Mouse (Mus musculus) telencephalon, adult 2 months (tissue): ENCODE results near the gene Spats1.

Experiments
- DNase-seq: peaks from one replicate; pipeline ENCODE4 v3.0.0-alpha.2; 2011; ENCODE audit warnings: low read depth, low spot score

Spats1 gene

DNA sequence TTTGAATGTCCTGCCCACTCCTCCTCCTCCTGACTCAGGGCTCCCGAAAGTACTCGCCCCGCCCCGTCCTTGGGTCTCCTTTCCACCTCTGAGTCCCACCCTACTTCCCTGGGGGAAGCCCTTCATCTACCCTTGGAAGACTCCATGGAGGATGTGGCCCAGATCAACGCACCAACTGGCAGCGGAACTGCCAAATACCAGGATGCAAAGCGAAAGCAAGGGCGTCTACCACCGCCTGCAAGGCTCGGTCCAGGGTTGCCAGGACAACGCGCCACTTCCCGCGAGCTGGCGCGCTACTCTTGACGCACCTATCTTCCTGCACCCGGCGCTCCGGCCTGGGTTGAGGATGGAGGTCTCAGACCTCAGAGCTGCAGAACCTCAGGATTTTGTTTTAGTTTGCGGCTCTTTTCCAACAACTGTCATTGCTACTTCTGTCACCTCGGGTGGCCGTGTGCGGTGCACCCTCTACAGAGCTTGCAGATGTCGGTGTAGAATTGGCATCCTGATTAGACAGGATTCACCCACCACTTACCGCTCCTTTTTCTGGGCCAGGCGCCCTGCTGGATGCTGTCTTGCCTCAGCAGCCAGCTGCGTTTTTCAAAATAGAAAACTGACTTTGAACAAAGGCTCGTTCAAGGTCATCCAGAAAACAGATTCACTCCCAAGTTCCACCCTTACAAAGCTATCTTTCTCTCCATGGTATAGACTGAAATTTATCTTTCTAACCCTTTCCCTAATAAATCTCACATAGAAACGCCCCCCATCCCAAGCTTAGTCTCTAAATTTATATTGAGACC, at the start of gene Spats1:
Gene Spats1 (minus strand): TSS at position 747 of the 797 bp plus-strand sequence.
- DNase-seq = peak; percentile 87

DNA sequence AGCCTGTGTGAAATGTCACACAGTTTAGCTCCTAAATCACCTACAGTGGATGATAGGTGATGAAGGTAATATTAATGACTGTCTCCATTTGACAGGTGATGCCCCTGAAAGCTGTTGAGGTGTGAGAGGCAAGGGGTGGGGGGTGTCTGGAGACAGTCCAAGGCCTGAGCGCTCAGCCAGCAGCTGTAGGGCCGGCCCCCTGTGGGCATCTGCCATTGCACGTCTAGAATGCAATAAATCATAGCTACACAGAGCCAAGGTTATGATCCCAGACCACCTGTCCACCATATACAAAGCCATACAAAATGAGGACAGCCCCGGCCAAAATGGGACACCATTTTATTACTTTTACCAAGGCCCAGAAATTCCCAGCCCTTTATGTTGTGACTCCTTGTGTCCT, 49.7 kb upstream of the Spats1 start:
- DNase-seq = no peak

DNA sequence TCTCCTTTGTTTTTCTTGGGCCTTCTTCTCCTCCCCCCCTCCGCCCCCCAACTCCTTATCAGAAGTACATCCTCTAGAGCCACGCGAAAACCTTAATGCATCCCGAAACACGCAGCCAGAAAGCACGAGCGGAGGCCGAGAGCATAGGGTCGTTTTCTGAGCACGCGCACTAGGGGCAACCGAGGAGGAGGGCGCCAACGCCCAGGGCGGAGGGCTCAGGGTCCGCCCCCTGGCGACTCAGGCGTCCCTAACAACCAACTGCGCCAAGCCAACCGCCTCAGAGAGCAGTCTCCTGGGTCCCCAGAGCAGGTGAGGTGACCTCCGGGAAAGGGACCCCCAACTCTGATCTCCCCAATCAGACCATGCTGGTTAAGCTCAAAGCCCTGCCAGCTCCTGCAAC, 48.0 kb upstream of the Spats1 start, which contains the start of gene Tcte1:
Gene Tcte1 (plus strand): TSS at position 172 of the 400 bp plus-strand sequence.
- no peak for DNase-seq

DNA sequence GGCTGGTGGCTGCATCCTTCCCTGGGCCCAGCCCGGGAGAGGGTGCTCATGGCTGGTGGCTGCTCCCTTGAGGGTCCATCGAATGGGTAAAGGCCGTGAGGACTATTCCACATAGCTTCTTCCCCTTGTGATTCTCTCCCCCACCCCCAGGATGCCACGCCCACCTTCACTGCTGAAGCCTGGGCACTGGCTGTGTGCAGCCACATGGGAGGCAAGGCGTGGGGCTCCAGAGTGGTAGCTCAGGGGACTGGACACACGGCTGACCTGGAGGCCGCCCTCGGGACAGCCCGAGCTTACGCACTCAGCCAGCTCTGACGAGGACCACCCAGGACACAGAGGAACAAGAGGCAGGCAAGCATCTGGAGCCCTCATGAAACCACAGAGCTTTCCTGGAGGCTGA, 44.9 kb upstream of the Spats1 start:
- no peak for DNase-seq

DNA sequence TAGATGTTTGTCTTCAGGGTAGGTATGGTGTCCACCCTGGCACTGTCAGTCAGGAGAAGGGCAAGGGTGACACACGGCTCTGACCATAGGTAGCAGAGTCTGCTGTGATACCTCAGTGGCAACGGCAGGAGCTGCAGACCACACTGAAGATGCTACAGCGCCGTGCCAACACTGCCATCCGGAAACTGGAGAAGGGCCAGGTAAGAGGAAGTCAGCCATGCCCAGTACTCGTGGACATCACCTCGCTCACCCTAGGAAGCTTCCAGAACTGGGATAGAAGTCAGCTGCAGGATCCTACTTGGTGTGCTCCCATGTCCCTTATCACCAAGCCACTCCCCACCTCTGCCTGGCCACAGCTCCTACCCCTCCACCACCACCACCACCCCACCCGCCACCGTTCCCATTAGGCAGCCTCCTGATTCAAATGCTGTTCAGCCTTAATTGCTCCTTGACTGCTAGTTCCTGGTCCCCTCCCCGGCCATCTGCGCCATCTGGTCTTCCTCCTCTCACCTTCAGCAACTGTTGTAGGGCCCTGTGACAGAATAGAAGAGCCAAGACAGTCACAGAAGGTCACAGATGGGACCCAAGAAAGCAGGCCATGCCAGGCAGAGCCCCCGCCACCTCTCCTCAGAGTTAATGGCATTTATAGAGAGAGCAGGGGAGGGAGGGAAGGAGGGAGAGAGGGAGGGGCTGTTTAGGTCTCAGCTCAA, 43.7 kb upstream of the Spats1 start:
- DNase-seq = no peak

DNA sequence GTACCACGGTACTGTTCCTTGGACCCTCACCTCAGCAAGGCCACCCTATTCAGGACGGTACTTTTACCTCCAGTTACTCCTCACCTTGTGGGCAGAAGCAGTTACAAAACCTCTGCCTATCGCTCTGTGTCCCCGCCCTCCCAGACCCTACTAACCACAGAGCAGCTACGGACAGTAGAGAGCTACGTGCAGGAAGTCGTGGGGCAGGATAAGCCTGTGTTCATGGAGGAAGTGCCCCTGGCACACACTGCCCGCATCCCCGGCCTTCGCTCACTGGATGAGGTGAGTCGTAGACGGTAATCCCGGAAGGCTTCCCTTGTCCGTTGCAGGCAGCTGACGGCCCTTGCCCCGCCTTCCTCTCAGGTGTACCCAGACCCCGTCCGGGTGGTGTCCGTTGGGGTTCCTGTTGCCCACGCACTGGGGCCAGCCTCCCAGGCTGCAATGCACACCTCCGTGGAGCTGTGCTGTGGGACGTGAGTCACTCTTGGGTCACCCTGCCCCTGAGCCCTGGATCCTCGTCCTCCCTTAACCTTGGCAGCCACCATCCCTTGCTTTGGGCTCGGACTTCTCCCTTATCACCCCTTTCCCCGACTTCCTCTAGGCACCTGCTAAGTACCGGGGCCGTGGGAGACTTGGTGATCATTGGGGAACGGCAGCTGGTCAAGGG, 42.5 kb upstream of the Spats1 start:
- DNase-seq = no peak

DNA sequence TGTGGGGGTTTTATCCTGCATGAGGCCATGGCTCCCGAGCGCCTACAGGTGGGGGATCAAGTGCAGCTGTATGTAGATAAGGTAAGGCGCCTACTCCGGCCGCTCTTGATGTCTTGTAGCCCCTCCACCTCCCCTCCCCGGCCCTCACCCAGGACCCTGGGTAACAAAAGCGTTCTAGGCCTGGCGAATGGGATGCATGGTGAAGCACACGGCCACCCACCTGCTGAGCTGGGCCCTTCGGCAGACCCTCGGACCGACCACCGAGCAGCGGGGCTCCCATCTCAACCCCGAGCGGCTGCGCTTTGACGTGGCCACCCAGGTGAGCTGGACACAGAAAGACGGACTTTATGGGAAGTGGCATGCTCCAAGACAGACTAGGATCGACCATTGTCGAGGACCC, 41.9 kb upstream of the Spats1 start:
- no peak for DNase-seq

DNA sequence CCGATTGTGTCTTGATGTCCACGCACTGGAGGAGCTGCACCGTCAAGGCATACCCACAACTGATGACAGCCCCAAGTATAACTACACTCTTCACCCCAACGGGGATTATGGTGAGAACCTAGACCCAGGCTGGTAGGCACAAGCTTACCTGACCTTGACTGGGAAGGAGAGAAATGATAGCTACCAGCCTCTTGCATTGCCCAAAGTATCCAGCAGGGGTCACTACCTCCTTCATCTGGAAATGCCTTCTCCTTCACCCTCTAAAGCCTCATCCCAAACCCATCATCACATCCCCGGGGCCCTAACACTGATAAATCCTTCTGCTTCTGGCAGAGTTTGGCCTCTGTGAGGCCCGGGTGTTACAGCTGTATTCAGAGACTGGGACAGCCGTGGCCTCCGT, 41.3 kb upstream of the Spats1 start:
- no peak for DNase-seq

DNA sequence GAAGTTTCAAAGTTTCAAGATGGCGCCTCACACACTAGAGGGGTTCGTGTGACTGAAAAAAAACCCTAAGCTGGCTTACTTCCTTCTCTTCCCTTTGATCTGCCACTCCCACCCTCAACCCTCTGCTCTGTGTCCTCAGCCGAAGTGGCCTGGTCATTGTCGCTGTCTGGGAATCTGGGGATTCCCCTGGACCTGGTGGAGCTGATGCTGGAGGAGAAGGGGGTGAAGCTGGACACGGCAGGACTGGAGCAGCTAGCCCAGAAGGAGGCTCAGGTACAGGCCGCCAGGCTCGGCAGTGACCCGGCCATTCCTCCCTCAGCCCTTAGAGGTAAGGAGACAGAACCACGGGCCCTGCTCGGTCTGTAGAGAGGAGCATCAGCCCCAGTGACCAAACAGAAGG, 40.6 kb upstream of the Spats1 start:
- no peak for DNase-seq

DNA sequence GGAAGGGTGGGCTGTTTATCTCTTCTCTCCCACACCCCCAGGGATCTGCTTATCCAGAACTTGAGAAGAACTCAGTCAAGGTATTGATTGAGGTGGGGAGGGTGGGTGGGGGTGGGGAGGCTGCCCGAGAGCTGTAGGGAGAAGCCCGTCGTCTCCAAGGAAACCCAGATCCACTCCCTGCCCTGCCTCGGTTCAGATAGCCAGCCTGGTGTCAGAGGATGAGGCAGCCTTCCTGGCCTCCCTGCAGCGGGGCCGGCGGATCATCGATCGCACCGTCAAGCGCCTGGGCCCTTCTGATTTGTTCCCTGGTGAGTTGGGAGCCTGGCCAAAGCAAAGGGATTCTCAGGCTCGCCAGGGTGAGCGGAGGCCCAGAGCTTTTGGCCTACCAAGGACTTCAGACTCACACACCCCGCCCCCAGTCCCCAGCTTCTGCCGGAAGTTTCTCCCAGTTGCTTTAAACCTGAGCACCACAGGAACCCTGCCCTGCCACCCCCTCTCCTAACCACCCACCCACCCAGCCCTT, 40.0 kb upstream of the Spats1 start:
- DNase-seq = no peak

DNA sequence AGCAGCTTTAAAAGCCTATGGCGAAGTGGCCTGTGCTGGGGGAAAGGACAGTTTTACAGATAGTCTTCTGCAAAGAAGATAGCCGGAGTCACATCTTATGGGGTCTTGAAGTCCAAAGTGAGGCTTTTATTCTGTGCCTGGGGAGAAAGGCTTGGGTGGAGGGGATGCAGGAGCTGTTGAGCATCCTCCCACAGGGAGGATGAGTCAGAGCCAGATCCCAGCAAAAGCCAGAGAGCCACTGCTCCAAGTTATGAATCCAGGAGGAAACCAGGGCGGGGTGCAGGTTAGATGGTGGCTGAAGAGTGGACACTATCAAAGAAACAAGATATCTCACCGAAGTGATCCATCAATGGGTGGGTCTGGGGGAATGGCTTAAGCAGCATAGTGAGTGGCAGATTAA, 36.5 kb upstream of the Spats1 start:
- no peak for DNase-seq

DNA sequence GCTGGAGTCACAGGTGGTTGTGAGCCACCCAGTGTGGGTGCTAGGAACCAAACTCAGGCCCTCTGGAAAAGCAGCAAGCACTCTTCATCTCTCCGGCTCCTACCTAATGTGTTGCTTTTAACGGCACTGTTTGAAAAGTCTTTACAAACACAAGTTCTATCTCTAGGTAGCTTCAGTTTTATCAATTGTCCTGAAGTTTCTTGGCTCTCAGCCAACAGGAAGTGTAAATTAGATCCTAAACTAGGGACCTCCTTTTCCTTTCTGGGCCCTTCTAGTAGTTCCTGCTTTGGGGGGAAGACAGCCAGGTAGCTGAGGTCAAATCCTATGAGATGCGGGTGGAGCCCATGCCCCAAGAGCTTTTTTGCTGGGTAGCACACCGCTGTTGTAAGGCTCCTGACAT, 35.7 kb upstream of the Spats1 start:
- DNase-seq = no peak

DNA sequence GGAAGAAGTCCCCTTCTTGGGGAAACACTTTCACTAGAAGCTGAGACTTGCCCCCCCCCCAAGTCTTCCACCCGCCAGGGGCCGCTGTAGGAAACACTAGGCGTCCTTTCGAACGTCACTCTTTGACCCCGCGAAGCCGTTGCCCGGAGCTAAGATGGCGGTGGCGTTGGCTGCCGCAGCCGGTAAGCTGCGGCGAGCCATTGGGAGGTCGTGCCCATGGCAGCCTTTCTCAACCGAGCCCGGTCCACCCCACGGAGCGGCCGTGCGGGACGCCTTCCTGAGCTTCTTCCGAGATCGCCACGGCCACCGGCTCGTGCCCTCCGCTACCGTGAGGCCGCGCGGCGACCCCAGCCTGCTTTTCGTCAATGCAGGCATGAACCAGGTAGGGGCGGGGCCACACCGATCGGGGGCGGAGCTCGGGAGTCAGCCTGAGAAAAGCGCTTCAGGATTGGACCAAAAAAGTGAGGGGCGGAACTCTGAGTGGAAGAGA, 31.5 kb upstream of the Spats1 start, which contains the start of gene Aars2:
Gene Aars2 (plus strand): TSS at position 142 of the 490 bp plus-strand sequence.
- peak; percentile 89 for DNase-seq

DNA sequence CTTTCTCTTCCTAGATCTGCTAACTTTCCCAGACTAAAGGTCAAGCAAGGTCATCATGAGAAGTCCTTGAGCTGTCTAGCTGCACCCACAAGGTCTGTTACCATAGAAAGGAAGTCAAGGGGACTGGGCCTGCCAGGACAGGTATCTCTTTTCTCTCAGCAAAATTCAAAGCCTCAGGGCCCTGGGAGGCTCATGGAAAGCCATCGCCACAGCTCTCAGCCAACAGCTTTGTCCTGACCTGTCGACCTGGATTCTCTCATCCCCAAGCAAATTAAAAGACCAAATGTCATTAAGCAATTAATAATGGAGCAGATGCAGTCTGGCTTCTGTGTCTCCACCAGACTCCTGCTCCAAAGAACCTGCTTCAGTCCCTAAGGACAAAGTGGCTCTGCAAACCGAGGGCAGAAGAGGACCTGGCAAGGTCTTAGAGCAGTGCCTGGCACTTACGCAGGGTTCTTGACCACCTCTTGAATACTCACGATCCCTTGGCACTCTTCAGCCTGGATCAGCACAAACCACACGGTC, 30.8 kb upstream of the Spats1 start:
- no peak for DNase-seq

DNA sequence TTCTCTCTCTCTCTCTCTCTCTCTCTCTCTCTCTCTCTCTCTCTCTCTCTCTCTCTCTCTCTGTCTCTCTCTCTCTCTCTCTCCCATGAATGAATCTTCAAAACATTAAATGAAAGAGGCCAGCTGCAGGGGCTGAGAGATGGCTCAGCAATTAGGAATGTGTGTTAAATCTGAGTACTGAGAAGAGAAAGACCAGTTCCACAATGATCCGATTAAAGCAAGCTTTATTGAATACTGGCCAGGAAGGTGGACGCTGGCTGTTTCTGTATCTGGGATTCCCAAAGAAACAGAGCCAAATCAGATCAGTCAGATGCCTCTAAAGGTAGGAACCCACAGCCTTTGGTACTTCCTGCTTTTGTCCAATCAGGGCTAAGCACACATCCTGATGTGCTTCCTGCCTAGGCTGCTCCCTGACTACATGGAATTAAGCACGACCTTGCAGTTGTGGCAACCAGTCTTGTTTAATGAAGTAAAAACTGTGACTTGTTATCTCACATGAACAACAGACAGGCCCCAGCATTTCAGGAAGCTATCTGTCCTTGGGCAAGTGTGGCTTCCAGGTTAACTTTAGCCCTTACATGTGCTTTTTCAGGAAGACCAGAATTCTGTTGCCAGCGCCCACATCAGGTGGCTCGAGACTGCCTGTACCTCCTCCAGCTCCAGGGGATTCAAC, 28.2 kb upstream of the Spats1 start:
- no peak for DNase-seq

DNA sequence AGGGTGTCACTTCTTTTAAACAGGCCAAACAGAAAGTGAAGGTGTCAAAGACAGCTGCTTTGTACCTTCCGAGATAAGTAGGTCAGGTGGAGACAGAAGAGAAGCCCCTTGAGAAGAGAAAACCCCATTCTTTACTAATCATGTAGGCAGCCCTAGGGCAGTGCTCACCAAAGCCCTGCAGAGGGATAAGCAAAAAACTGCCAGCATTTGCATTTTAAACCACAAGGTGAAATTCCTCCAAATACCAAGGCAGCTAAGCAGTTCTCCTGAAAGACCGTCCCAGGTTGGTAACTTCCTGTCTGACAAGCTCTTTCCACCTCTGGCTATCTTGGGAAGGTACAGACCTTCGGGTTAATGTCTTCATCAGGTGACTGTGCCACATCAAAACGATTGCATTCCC, 27.1 kb upstream of the Spats1 start:
- no peak for DNase-seq

DNA sequence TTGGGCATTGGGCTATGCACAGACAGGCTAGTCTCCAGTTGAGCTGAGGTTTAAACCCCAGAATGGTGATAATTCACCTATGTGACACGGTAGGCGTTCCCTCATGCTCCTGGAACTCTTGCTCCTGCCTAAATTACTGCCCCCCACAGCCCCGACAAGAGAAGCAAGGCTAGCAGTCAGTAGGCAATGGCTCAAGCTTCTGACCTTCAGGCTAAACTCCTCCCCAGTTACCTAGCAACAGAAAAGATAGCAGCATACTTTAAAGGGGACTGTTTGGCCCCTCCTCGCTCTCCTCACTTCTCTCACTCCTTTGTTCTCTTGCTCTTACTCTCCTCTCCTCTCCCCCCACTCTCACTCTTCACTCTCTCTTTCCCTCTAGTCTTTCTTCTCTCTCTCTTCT, 25.8 kb upstream of the Spats1 start:
- DNase-seq = no peak

DNA sequence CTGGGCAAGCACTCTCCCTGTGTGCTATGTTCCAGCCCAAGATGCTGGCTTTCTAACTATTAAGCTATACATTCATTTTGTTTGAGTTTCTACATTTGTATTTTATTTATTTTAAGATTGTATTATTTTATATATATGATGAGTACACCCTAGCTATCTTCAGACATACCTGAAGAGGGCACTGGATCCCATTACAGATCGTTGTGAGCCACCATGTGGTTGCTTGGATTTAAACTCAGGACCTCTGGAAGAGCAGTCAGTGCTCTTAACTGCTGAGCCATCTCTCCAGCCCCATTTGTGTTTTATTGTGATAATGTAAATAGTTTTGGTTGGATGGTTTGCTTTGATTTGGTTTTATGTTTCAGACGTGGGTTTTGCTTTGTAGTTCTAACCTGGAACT, 24.3 kb upstream of the Spats1 start:
- no peak for DNase-seq

DNA sequence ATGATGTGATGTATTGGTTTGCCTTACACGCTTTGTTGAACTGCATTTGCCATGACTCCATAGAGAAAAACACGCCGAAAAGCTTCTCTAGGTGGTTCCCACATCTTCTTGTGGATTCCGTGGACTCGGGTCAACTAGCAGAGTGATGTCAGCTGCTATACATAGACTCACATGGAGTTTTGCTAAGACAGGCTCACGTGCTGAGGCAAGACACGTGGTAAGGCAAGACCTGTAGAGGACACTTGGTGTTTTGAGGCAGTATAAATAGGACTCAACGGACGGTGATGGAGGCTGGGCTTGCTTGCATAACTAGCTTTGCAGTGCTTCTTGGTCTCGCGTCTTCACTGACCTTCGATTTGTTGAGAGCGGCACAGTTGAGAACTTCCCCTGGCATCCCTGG, 23.2 kb upstream of the Spats1 start:
- no peak for DNase-seq

DNA sequence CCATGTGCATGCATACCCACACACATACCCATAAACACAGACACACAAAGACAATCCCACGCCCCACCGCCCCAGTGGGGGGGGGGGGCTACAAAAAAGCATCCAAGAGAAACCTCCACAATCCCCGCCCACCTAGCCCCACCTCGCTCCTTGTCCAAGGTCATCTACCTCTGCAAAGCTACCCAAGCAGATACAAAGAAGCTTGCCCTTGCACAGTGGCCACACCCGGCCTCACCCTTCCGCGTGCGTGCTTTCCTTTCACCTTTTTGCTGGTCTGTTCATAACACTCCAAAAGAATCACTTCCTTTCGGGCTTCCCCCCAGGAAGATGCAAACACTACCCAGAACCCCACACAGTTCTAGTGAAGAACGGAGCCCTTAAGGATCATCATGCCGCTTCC, 20.2 kb upstream of the Spats1 start:
- DNase-seq = no peak

DNA sequence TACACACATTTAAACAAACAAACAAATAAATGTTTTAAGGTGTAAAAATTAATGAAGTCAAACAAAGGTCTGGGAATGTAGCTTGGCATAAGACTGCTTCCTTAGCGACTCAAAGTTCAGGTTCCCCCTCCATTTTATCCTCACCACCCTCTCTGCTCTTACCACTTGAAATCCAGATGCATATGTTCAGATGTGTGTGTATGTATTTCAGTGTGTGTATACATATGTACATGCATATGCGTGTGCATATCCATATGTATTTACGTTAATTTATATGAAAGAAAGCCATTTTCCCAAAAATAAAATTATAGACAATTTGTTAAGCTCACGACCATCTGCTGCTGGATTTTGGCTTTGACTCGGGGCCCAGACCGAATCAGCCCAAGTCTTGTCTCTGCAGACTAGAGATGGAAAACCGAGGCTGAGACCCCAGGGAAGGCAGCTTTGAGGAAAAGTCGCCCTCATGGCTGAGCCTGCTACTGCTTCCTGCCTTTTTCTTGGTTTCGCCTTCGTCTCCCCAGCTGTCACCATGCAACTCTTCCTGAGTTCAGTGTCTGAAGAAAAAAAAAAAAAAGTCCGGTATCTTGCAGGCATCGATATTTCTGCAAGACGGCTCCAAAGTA, 15.4 kb upstream of the Spats1 start:
- DNase-seq = no peak
